Mouse (Mus musculus) telencephalon, adult 2 months (tissue): ENCODE measurements at regions not wholly inside any gene's neighbourhood (a gene's known extent, or its start where the extent isn't known, plus 50 kb on each side); places are given as distances from the start of the nearest gene placed in this dataset.
A peak's percentile ranks its signal among the peaks of the same experiment; 100 is the strongest.

ENCODE experiments used
- DNase-seq: peaks from one replicate; pipeline ENCODE4 v3.0.0-alpha.2; 2011; ENCODE audit warnings: low read depth, low spot score

GRCm38 (mm10) chr9:59153126-59153525 is 116.9 kb upstream of the Neo1 start:
- DNase-seq: no peak

GRCm38 (mm10) chr9:59144256-59144800 is 108.1 kb upstream of the Neo1 start:
- no peak for DNase-seq

GRCm38 (mm10) chr9:59143610-59144009 is 107.4 kb upstream of the Neo1 start:
- no peak for DNase-seq

GRCm38 (mm10) chr9:59134171-59135041 is 98.2 kb upstream of the Neo1 start:
- no peak for DNase-seq

GRCm38 (mm10) chr9:59129699-59130340 is 93.6 kb upstream of the Neo1 start:
- DNase-seq: no peak

GRCm38 (mm10) chr9:59129252-59129651 is 93.0 kb upstream of the Neo1 start:
- DNase-seq: no peak

- no peak for DNase-seq
These were observed 91.8 kb upstream of the Neo1 start for GRCm38 (mm10) chr9:59128023-59128422.

GRCm38 (mm10) chr9:59125886-59126285 is 89.6 kb upstream of the Neo1 start:
- DNase-seq: no peak

- peak; percentile 44 for DNase-seq
These were observed 80.3 kb upstream of the Neo1 start for GRCm38 (mm10) chr9:59116561-59116960.

GRCm38 (mm10) chr9:59113859-59114258 is 77.6 kb upstream of the Neo1 start:
- DNase-seq: no peak

- no peak for DNase-seq
These were observed 63.5 kb upstream of the Neo1 start for GRCm38 (mm10) chr9:59099738-59100137.

- DNase-seq: no peak
These were observed 61.3 kb upstream of the Neo1 start for GRCm38 (mm10) chr9:59097564-59097963.

GRCm38 (mm10) chr9:59096551-59097268 is 60.5 kb upstream of the Neo1 start:
- DNase-seq: peak; percentile 58

GRCm38 (mm10) chr9:59095626-59096025 is 59.4 kb upstream of the Neo1 start:
- no peak for DNase-seq

GRCm38 (mm10) chr9:59094106-59094505 is 57.9 kb upstream of the Neo1 start:
- DNase-seq: no peak

GRCm38 (mm10) chr9:59091179-59091578 is 54.9 kb upstream of the Neo1 start:
- no peak for DNase-seq

- DNase-seq: no peak
These were observed 51.5 kb upstream of the Neo1 start for GRCm38 (mm10) chr9:59087704-59088103.

- DNase-seq: no peak
These were observed 50.9 kb upstream of the Neo1 start for GRCm38 (mm10) chr9:59087112-59087511.

GRCm38 (mm10) chr9:59086556-59087102 is 50.4 kb upstream of the Neo1 start:
- DNase-seq: no peak
